Mouse (Mus musculus) monocyte, adult 2 months (primary cell): Measurements from ENCODE around the gene Adam6a.
"Not testable (repeated sequence)": the region's sequence is repeated elsewhere in the genome, so short reads cannot be mapped to it uniquely, and the experiment has no call there.

Experiments used
- DNase-seq, 2 experiments: peaks; one replicate each; pipeline ENCODE4 v3.0.0; 2022; ENCODE audit warnings: low spot score in 2 of 2, low read depth in 1 of 2

Gene Adam6a

GRCm38 (mm10) chr12:113543608-113544007, at the start of gene Adam6a:
TSS of gene Adam6a (plus strand) at chr12:113543908.
- DNase-seq, result not testable (repeated sequence)

GRCm38 (mm10) chr12:113525901-113526300, 17.8 kb upstream of the Adam6a start:
- no peak for DNase-seq

DNA sequence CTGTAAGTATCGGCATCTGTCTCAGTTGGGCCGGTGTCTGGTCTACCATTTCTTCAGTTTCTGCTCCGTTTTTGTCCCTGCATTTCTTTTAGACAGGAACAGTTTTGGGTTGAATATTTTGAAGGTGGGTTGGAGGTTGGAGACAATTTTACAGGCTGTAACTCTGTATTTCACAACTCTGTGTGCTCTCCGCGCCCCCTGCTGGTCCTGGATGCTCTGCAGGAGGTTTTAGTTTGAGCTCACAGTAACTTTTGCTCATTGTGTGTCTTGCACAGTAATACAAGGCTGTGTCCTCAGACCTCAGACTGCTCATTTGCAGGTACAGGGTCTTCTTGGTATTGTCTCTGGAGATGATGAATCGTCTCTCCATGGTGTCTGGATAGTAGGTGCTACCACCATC, 34.5 kb downstream of the Adam6a start:
- DNase-seq, result no peak

DNA sequence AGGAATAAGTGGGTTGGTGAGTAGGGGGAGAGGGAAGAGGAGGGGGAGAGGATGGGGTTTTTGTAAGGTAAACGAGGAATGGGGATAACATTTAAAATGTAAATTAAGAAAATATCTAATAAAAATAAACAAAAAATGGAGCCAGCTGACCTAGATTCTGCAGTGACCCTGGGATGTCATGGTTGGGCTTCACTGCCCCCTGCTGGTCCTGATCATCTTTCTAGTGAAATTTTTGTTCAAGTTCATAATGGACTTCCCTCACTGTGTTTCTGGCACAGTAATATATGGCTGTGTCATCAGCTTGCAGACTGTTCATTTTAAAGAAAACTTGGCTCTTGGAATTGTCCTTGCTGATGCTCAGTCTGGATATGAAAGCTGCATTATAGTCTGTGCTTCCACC, 44.3 kb downstream of the Adam6a start:
- DNase-seq, result no peak
